Mouse (Mus musculus) bone marrow macrophage, adult 2 months (primary cell): Measurements from ENCODE around the gene 4921539E11Rik.

Source experiments
- CTCF ChIP-seq: IDR thresholded peaks from 2 replicates; pipeline ENCODE4 v1.5.1; 2012; ENCODE audit warnings: low read depth, mild to moderate bottlenecking, low read length, moderate library complexity
- POLR2A ChIP-seq: IDR thresholded peaks from 2 replicates; pipeline ENCODE4 v1.6.1; 2012; ENCODE audit warnings: mild to moderate bottlenecking, low read depth, low read length, borderline replicate concordance

- TF ChIP-seq CTCF (no peak), POLR2A (no peak)
Observed at GRCm38 (mm10) chr4:103214925-103215820, 75.5 kb downstream of the 4921539E11Rik start, which contains the start of gene Slc35d1.
